Mouse (Mus musculus) lung, embryonic 16.5 days (tissue): ENCODE measurements around the gene Ctsl. TPM values are rescaled to one million over a fixed set of nuclear protein-coding genes. Genes with fewer than 3 reads are reported as not detected.
A peak's percentile ranks its signal among the peaks of the same experiment; 100 is the strongest.

Experiments used
- ATAC-seq: fragments of 200-750 bp; cut with Nextera tagmentation; 2 replicates; pipeline ENCODE4 v1.8.0; 2017; ENCODE audit warnings: low read depth, mild to moderate bottlenecking, moderate library complexity
- H3K27ac ChIP-seq: fragments of 300-500 bp; sonication (generic); 2 replicates; pipeline ENCODE4 v1.5.1; 2014; ENCODE audit warnings: mild to moderate bottlenecking, control low read depth, low read length
- H3K27me3 ChIP-seq: fragments of 300-500 bp; sonication (generic); 2 replicates; pipeline ENCODE4 v1.6.1; 2014; ENCODE audit warnings: low read depth, low read length, mixed read lengths; ENCODE audit not compliant: control insufficient read depth, insufficient read depth
- H3K36me3 ChIP-seq: fragments of 300-500 bp; sonication (generic); 2 replicates; pipeline ENCODE4 v1.6.1; 2014; ENCODE audit warnings: low read length; ENCODE audit not compliant: control insufficient read depth, insufficient read depth
- H3K4me1 ChIP-seq: fragments of 300-500 bp; sonication (generic); replicated peaks from 2 replicates; pipeline ENCODE4 v1.6.1; 2014; ENCODE audit warnings: low read length, mixed read lengths; ENCODE audit not compliant: control insufficient read depth, insufficient read depth
- H3K4me2 ChIP-seq: fragments of 300-500 bp; sonication (generic); 2 replicates; pipeline ENCODE4 v1.6.1; 2014; ENCODE audit warnings: low read depth, low read length, control low read depth
- H3K4me3 ChIP-seq: fragments of 300-500 bp; sonication (generic); 2 replicates; pipeline ENCODE4 v1.5.1; 2014; ENCODE audit warnings: mild to moderate bottlenecking, low read length, control low read depth
- H3K9ac ChIP-seq: fragments of 300-500 bp; sonication (generic); 2 replicates; pipeline ENCODE4 v1.6.1; 2014; ENCODE audit warnings: low read length, control low read depth
- H3K9me3 ChIP-seq: fragments of 300-500 bp; sonication (generic); 2 replicates; pipeline ENCODE4 v1.6.1; 2016; ENCODE audit warnings: low read length; ENCODE audit not compliant: control insufficient read depth
- WGBS: fragments of 180-500 bp; shearing (Covaris S2); extraction: QIAGEN DNeasy Blood & Tissue Kit; methylation state at CpG from one replicate; pipeline ENCODE4 v1.1.7; 2014; 5-methylcytosine and 5-hydroxymethylcytosine counted together
- polyA plus RNA-seq: library from polyadenylated mRNA; unstranded; fragments of >200 nt; fragmentation: Nextera tagmentation; extraction: Ambion mirVana; gene quantifications from 2 replicates; pipeline ENCODE4 v1.2.1, GENCODE M21; 2015

The Ctsl gene
- polyA plus RNA-seq, 1 experiment from 2014 or later, result 175 TPM

DNA sequence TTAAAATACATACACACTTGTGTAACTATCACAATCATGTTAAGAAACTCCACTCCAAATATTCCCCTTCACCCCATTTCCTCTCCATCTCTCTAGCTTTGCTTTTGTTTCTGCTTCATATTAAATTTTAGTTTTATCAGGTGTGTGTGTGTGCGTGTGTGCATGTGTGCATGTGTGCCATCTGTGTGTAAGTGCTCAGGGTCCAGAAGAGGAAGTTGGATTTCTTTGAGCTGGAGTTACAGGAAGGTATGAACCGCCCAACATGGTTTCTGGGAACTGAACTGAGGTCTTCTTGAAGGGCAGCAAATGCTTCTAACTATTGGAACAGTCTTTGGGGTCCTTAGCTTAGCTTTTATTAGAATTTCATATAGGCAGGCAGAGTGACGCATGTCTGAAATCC is 14.2 kb upstream of the Ctsl start:
- no peaks in the 10 kb centered on the region for H3K9me3 ChIP-seq
- H3K27me3 ChIP-seq, result no peaks in the 10 kb centered on the region
- H3K4me1 ChIP-seq, result no peaks in the 10 kb centered on the region

DNA sequence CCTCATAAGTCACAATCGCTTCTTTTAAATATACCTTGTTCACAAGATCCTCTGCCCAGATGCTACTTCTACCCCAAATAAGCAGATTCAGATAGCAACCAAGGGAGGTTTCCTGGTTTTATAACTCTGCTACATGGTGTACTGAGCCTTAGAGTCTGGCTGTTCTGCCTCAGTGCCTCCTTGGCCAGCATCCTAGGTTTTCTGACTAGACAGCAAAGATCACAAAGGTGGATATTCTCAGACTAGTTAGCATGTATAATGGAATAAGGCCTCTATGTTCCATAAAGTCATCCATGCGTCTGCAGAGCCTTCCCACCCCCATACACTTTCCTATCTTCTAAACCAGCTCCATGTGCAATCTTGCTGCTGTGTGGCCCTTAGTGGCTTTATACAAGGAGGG is 9.6 kb upstream of the Ctsl start:
- Histone ChIP-seq H3K4me3 (no peak overlapping the region), H3K27ac (no peak overlapping the region), H3K4me2 (no peak overlapping the region), H3K9me3 (no peaks in the 10 kb centered on the region), H3K9ac (no peak overlapping the region), H3K27me3 (no peaks in the 10 kb centered on the region), H3K4me1 (no peaks in the 10 kb centered on the region), H3K36me3 (no peaks in the 10 kb centered on the region)
- 79% methylated on average over 2 of the region's 2 CpGs for whole genome bisulfite sequencing
- no peak for ATAC-seq

More for the DNA sequence above, 14.2 kb upstream of the Ctsl start:
- Histone ChIP-seq H3K27ac (no peak overlapping the region), H3K9ac (no peak overlapping the region), H3K4me2 (no peak overlapping the region), H3K36me3 (no peaks in the 10 kb centered on the region), H3K4me3 (no peak overlapping the region)
- 87% methylated on average over 3 of the region's 3 CpGs for WGBS
- ATAC-seq, result no peak

DNA sequence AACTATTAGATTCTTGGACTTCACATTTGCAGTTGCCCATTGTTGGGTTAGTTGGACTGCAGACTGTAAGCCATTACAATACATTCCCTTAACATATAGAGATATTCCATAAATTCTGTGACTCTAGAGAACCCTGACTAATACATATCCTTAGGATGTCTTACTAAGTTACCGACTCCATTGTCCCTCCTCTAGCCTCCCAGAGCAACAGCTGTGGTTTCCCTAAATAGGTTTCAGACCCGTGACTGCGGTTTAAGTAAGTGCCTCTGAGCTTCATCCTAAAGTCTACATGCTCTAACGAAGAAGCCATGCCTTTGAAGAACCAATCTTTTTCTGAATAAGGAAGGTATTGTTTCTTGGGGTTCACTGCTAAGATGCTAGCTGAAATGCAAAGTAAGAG is 7.9 kb upstream of the Ctsl start:
- Histone ChIP-seq H3K4me3 (no peak overlapping the region), H3K27ac (no peak overlapping the region), H3K9ac (no peak overlapping the region), H3K4me2 (no peak overlapping the region), H3K9me3 (no peaks in the 10 kb centered on the region), H3K36me3 (no peaks in the 10 kb centered on the region), H3K4me1 (no peaks in the 10 kb centered on the region), H3K27me3 (no peaks in the 10 kb centered on the region)
- no peak for ATAC-seq
- WGBS, result 84% methylated on average over 4 of the region's 4 CpGs

DNA sequence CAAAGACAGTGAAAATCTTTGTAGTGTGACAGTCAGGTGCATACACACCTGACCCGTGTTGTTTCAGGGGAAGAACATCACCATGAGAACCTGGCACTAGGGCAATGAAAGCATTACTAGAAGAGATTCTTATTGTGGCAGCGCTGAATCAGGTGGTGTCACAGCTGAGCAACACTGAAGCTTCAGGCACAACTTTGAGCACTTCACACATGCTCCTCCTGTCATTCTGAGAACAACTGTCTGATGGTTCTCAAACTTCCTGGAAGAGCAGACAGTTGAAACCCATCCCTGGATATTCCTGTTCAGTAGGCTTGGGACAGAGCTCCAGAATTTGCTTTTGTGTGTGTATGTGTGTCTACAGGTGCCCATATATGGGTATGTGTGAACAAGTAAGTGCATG is 5.8 kb upstream of the Ctsl start:
- Histone ChIP-seq H3K27ac (no peak overlapping the region), H3K4me2 (no peak overlapping the region), H3K4me3 (no peak overlapping the region), H3K36me3 (no peaks in the 10 kb centered on the region), H3K4me1 (no peaks in the 10 kb centered on the region), H3K27me3 (no peaks in the 10 kb centered on the region), H3K9me3 (no peaks in the 10 kb centered on the region), H3K9ac (no peak overlapping the region)
- WGBS, result 81% methylated on average over 2 of the region's 2 CpGs
- no peak for ATAC-seq

DNA sequence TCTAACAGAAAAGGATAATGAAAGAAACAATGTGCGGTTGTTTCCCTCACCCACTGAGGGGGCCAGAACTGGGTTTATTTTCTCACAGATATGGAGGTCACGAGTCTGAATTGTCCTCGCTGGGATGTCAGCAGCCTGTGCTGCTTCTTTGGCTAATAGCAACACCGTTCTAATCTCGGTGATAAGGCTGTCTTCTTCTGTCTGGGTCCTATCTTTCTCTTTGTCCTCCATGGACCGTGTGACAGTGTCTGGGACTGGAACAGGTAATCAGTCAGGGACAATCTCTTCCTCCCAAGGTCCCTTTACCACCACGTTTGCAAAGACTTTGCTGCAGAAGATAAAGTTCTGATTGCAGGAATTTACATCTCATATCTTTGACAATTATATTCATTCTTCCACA is 4.5 kb upstream of the Ctsl start:
- Histone ChIP-seq H3K9ac (no peak overlapping the region), H3K36me3 (no peaks in the 10 kb centered on the region), H3K4me2 (no peak overlapping the region), H3K27ac (no peak overlapping the region), H3K4me3 (no peak overlapping the region), H3K4me1 (no peaks in the 10 kb centered on the region; the same call in 1 of the 2 replicates), H3K27me3 (no peaks in the 10 kb centered on the region), H3K9me3 (no peaks in the 10 kb centered on the region)
- 33% methylated on average over 7 of the region's 7 CpGs for WGBS
- no peak for ATAC-seq

DNA sequence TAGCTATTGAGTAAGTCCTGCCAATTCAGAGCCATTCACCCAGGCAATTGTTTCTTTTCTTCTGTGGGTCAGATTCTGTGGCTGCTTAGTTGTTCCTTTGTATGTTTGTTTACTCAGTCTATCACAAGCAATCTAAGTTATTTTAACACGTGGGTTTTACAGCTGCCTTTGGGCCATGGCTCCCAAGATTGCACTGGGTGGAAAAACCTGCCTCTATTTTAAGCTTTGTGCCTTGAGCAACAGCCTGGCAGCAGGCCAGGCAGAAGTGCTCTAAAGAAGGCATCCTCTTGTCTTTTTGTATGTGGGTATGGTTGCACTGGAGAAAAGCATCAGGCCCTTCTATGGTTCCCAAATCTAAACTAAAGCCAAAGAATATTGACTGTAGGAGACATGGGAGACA is 3.0 kb upstream of the Ctsl start:
- Histone ChIP-seq H3K27me3 (no peaks in the 10 kb centered on the region), H3K4me2 (no peak overlapping the region), H3K36me3 (no peaks in the 10 kb centered on the region), H3K4me3 (no peak overlapping the region), H3K4me1 (peaks cover 3% of the 10 kb centered on the region; the same call in 1 of the 2 replicates), H3K9me3 (no peaks in the 10 kb centered on the region), H3K9ac (no peak overlapping the region), H3K27ac (no peak overlapping the region)
- WGBS, result 0% methylated on average over 1 of the region's 1 CpGs
- ATAC-seq, result no peak

DNA sequence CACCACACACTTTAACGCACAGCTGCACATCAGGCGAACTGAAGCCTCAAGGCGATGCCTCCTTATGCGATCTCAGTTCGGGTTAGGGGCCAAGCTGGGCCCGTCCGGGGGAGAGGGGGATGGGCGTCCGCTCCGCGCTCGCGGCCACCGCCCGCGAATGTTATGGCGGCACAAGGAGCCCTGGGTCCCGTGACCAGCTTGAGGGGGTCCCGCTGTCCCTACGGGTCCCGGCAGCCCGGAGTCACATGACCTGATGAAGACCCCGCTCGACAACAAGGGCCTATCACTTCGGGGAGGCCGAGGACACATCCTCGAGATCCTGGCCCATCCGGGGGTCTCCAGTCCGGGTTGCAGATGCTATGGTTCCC is 901 bp downstream of the Ctsl start:
- H3K4me1 ChIP-seq, result peaks cover 3% of the 10 kb centered on the region; the same call in 1 of the 2 replicates
- no peaks in the 10 kb centered on the region for H3K27me3 ChIP-seq
- H3K4me2 ChIP-seq, result peak overlapping the region; percentile 91
- H3K36me3 ChIP-seq, result peaks cover 12% of the 10 kb centered on the region
- under 1% methylated on average over 29 of the region's 29 CpGs for WGBS
- peak; percentile 75 for ATAC-seq
- H3K27ac ChIP-seq, result peak overlapping the region; percentile 26; the same call in 1 of the 2 replicates
- H3K9me3 ChIP-seq, result no peaks in the 10 kb centered on the region
- H3K9ac ChIP-seq, result peak overlapping the region; percentile 75
- peak overlapping the region; percentile 60 for H3K4me3 ChIP-seq

DNA sequence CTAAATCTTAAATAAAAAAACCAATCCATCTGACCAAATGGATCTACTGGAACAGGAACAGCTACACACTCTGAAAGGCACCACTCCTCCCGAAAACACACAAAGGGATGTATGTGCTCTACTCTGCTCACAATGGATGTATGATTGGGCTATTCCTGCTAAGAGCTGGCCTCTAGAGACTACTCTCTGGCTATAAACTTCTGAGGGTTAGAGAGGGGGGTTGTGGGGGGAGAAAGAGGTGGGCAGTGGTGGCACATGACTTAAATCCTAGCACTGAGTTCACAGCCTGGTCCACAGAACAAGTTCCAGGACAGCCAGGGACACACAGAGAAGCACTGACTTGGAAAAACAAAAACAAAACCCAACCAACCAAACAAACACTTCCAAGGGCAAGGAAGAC is 2.1 kb downstream of the Ctsl start:
- Histone ChIP-seq H3K27me3 (no peaks in the 10 kb centered on the region), H3K4me3 (no peak overlapping the region), H3K36me3 (peaks cover 17% of the 10 kb centered on the region), H3K4me1 (peaks cover 3% of the 10 kb centered on the region; the same call in 1 of the 2 replicates), H3K9ac (no peak overlapping the region), H3K27ac (no peak overlapping the region), H3K9me3 (no peaks in the 10 kb centered on the region), H3K4me2 (no peak overlapping the region)
- ATAC-seq, result no peak
- 94% methylated on average over 1 of the region's 1 CpGs for WGBS

DNA sequence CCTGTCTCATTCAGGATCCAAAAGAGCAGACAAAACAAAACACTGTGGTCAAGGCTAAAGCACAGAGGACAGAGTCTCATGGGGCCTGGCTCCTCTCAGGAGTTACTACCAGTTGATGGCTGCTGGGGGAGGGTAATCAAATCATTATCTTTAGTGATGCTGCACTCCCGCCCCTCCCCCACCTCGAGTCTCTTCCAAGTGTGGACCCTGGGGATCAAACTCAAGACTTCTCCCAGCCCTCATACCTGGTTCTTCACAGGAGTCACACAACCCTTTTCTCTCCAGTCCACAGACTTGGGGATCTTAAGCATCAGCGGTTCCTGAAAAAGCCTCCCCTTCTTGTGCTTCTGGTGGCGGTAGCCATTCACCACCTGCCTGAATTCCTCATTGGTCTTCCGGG is 3.1 kb downstream of the Ctsl start:
- H3K4me3 ChIP-seq, result no peak overlapping the region
- H3K4me1 ChIP-seq, result peaks cover 3% of the 10 kb centered on the region; the same call in 1 of the 2 replicates
- H3K9me3 ChIP-seq, result no peaks in the 10 kb centered on the region
- no peaks in the 10 kb centered on the region for H3K27me3 ChIP-seq
- no peak overlapping the region for H3K27ac ChIP-seq
- no peak overlapping the region for H3K4me2 ChIP-seq
- H3K36me3 ChIP-seq, result peaks cover 17% of the 10 kb centered on the region
- H3K9ac ChIP-seq, result no peak overlapping the region
- WGBS, result 95% methylated on average over 5 of the region's 5 CpGs
- ATAC-seq, result no peak

DNA sequence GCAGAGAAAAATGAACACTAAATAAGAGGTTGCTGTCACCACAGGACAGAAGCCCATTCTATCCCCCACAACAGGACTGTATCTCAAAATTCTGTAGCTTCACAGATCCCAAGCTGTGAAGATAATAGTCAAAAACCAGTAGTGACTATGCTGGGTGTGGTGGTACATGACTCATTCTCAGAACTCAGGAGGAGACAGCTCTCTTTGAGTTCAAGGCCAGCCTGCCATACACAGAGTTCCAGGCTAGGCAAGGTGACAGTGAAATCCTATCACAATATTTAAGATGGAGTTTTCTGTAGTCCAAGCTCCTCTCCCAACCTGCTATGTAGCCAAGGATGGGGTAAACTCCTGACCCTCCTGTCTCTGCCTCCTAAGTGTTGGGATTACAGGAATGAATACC is 5.4 kb downstream of the Ctsl start:
- Histone ChIP-seq H3K9ac (no peak overlapping the region), H3K36me3 (peaks cover 21% of the 10 kb centered on the region), H3K27ac (no peak overlapping the region), H3K4me1 (peaks cover 3% of the 10 kb centered on the region; the same call in 1 of the 2 replicates), H3K4me3 (no peak overlapping the region), H3K4me2 (no peak overlapping the region), H3K9me3 (no peaks in the 10 kb centered on the region), H3K27me3 (no peaks in the 10 kb centered on the region)
- no peak for ATAC-seq
